Mouse (Mus musculus): ENCODE data around the gene Rad23a. TPM values are rescaled to one million over a fixed set of nuclear protein-coding genes. Genes with fewer than 3 reads are reported as not detected.

Rad23a gene
- 10 to 100 TPM; 66.8 to 83.2 TPM for total RNA-seq (2023)

DNA sequence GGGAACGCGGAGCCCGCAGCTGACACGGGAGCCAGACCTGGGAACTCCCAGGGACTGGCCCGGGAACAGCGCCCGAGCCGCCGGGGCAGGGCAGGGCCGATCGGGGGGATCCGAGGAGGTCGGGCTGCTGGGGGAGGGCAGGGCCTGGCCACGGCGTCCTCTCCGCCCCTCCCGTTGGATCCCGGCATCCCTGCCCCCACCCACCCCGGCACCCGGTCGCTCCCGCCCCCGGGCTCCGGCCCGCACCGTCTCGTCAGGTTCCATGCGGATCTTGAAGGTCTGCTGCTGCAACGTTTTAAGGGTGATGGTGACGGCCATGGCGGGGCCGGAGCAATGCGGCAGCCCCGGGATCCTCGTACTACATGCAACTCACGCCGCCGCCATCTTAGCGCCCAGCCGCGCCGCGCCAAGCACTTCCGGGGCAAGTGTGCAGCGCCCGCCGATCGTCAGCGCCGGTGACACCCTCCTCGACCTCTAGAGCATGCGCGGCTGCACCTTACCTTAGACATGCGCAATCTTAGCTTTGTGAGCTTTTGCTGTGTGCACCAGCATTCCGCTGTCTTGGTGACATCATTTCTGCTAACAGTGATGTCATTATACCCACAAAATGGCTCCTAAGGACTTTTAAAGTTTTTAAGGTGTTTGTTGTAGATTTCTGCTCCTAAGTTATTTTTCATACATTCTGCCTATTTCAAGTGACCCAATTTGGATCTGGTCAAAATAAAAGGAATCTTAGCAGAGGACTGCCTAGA lies at the start of gene Rad23a:
Gene Rad23a (minus strand): TSS at position 418 of the 752 bp plus-strand sequence.

GRCm38 (mm10) chr8:84871376-84872308 lies 31.2 kb upstream of the Rad23a start, which contains the start of gene Syce2:
TSS of gene Syce2 (plus strand) at chr8:84872111.

GRCm38 (mm10) chr8:84856864-84857441 lies 16.5 kb upstream of the Rad23a start, which contains the start of gene Farsa:
TSS of gene Farsa (plus strand) at chr8:84856989.

DNA sequence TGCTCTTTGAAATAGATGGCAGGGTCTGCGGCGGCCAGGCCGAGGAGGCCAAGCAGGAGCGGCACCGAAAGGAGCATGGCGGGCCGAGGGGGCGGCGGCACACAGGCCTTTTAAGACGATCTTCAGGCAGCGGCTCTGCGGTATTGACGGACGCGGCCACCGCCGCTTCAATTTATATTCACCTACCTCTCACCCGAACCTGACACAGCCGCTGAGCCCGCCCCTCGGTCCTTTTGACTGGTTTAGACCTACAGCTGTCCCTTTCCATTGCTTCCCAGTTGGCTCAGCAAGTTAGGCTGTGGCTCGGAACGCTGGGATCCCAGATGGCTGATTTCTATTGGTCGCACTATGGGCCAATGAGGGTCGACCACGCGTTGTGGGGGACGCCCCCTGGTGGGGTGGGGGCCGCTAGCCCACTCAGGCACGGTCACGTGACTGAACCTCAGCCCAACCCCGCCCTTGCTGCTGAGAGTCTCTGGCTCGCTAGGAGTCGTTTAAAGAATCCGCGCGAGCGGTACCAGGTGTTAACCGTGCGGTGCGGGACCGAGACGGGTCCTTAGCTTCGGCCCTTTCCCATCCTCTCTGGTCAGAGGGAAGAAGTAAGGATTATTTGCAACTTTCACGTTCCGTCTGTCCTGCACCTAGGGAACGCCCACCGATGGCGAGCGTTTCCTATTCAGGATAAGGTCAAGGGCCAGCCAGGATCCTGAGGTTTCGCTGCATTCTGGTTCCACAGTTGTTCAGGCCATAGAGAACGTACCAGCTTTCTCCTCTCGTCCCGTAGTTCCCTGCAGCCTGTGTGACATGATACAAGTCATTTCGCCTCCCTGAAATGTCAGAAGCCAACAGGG lies 6.5 kb upstream of the Rad23a start, which contains the start of gene Calr:
Gene Calr (minus strand): TSS at position 213 of the 851 bp plus-strand sequence.

DNA sequence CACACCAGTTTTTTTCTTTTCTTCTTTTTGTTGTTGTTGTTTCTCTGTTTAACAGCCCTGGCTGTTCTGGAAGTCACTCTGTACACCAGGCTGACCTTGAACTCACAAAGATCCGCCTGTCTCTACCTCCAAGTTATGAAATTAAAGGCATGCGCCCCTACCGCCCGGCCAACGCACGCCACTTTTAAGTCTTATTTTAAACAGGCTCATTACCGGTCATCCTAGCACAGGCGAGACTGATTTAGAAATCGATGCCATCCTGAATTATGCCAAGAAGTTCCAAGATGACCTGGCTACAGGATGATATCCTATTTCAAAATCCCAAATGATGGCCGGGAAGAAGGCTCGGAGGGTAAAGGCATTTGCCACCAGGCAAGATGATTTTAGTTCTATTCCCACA lies 9.0 kb downstream of the Rad23a start, which contains the start of gene Gadd45gip1:
Gene Gadd45gip1 (plus strand): TSS at position 33 of the 400 bp plus-strand sequence.

GRCm38 (mm10) chr8:84822723-84823122 lies 17.7 kb downstream of the Rad23a start, which contains the start of gene Dand5:
TSS of gene Dand5 (minus strand) at chr8:84822823.

GRCm38 (mm10) chr8:84799999-84800831 lies 40.2 kb downstream of the Rad23a start, which contains the start of gene Nfix:
TSS of gene Nfix (minus strand) at chr8:84800344.

Other genes starting within 250 kb of the Rad23a start
- gene Ier2, start 177.8 kb downstream of the Rad23a start, total RNA-seq (2023), result 100 to 1,000 TPM; 200 TPM
- 100 to 1,000 TPM; 160 to 178 TPM for gene Trmt1, start 154.4 kb downstream of the Rad23a start, total RNA-seq (2023)
- 10 to 100 TPM; 50.6 to 58.0 TPM for gene Nacc1, start 152.8 kb downstream of the Rad23a start, total RNA-seq (2023)
- 1 to 10 TPM in 1 of 2 experiments, under 1 TPM in 1; 0.53 to 1.6 TPM for gene Lyl1, start 139.2 kb downstream of the Rad23a start, total RNA-seq (2023)
- 10 to 100 TPM; 10.2 to 13.2 TPM for gene G430095P16Rik, start 117.7 kb downstream of the Rad23a start, total RNA-seq (2023)
- gene Nfix, start 40.3 kb downstream of the Rad23a start, total RNA-seq (2023), result 10 to 100 TPM in 1 of 2 experiments, 1 to 10 TPM in 1; 9.5 to 14.2 TPM
- gene Dand5, start 17.8 kb downstream of the Rad23a start, total RNA-seq (2023), result 1 to 10 TPM; 4.3 TPM
- gene Gadd45gip1, start 9.1 kb downstream of the Rad23a start, total RNA-seq (2023), result 10 to 100 TPM; 17.9 to 19.1 TPM
- gene Calr, start 6.3 kb upstream of the Rad23a start, total RNA-seq (2023), result 100 to 1,000 TPM; 469 to 498 TPM
- 10 to 100 TPM; 82.8 to 83.0 TPM for gene Farsa, start 16.3 kb upstream of the Rad23a start, total RNA-seq (2023)
- gene Syce2, start 31.4 kb upstream of the Rad23a start, total RNA-seq (2023), result 1 to 10 TPM; 3.1 to 6.1 TPM
- gene Gcdh, start 53.3 kb upstream of the Rad23a start, total RNA-seq (2023), result 10 to 100 TPM; 24.0 to 27.5 TPM
- 1 to 10 TPM; 1.5 to 3.6 TPM for gene Klf1, start 61.3 kb upstream of the Rad23a start, total RNA-seq (2023)
- gene Dnase2a, start 67.9 kb upstream of the Rad23a start, total RNA-seq (2023), result 10 to 100 TPM in 1 of 2 experiments, 1 to 10 TPM in 1; 7.9 to 10.2 TPM
- under 1 TPM; 0.24 to 0.41 TPM for gene Mast1, start 96.7 kb upstream of the Rad23a start, total RNA-seq (2023)
- not detected for gene Rtbdn, start 106.3 kb upstream of the Rad23a start, total RNA-seq (2023)
- not detected for gene Gm49661, start 128.8 kb upstream of the Rad23a start, total RNA-seq (2023)
- gene Prdx2, start 128.9 kb upstream of the Rad23a start, total RNA-seq (2023), result 10 to 100 TPM; 55.9 to 62.7 TPM
- 10 to 100 TPM; 29.4 to 43.7 TPM for gene Rnaseh2a, start 129.1 kb upstream of the Rad23a start, total RNA-seq (2023)
- gene Junb, start 138.1 kb upstream of the Rad23a start, total RNA-seq (2023), result 1,000 to 10,000 TPM in 1 of 2 experiments, 100 to 1,000 TPM in 1; 984 to 1,316 TPM
- 1 to 10 TPM; 3.6 to 4.5 TPM for gene Hook2, start 149.9 kb upstream of the Rad23a start, total RNA-seq (2023)
- not detected for gene Best2, start 173.9 kb upstream of the Rad23a start, total RNA-seq (2023)
- 10 to 100 TPM; 54.4 to 59.1 TPM for gene Asna1, start 184.6 kb upstream of the Rad23a start, total RNA-seq (2023)
- 100 to 1,000 TPM; 172 to 188 TPM for gene Trir, start 186.2 kb upstream of the Rad23a start, total RNA-seq (2023)
- gene Tnpo2, start 196.2 kb upstream of the Rad23a start, total RNA-seq (2023), result 10 to 100 TPM; 69.8 to 78.0 TPM
- gene Fbxw9, start 219.4 kb upstream of the Rad23a start, total RNA-seq (2023), result 10 to 100 TPM; 14.6 to 16.2 TPM
- not detected for gene Gm5741, start 227.3 kb upstream of the Rad23a start, total RNA-seq (2023)
- gene Dhps, start 231.1 kb upstream of the Rad23a start, total RNA-seq (2023), result 100 to 1,000 TPM in 1 of 2 experiments, 10 to 100 TPM in 1; 84.0 to 107 TPM
- gene Wdr83os, start 240.1 kb upstream of the Rad23a start, total RNA-seq (2023), result 10 to 100 TPM; 54.2 to 62.3 TPM
- 10 to 100 TPM; 13.1 to 20.0 TPM for gene Wdr83, start 240.6 kb upstream of the Rad23a start, total RNA-seq (2023)
- 100 to 1,000 TPM; 108 to 116 TPM for gene Man2b1, start 242.6 kb upstream of the Rad23a start, total RNA-seq (2023)